Mouse (Mus musculus): Measurements from ENCODE around the gene C2cd5.

- TF ChIP-seq CTCF (IDR thresholded peaks at IDR 0.05; ENCODE audit: insufficient read depth, low read length) (no peak), POLR2A (IDR thresholded peaks at IDR 0.05; ENCODE audit: borderline replicate concordance, extremely low read depth, low read depth, low read length) (no peak)
These were observed 4.2 kb upstream of the C2cd5 start for GRCm38 (mm10) chr6:143103981-143104680.

Data from lung, adult 2 months (tissue).